Mouse (Mus musculus): ENCODE measurements around the gene Senp1.

DNA sequence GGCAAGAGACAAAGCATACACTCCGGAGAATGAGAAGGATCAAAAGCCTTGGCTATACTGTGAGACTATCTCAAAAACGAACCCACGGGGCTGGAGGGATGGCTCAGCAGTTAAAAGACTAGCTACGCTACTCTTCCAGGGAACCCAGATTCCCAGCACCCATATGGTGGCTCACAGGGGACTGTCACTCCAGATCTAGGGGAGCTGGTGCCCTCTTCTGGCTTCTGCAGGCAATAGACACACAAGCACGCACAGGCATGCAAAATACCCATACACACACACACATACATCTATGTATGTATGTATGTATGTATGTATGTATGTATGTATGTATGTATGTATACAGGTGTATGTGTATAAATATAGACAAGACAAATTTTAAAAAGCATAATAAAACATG lies 57.0 kb downstream of the Senp1 start:
- TF ChIP-seq POLR2A (IDR thresholded peaks at IDR 0.05; ENCODE audit: control insufficient read depth, extremely low read depth, insufficient read depth, low read length, poor library complexity) (no peak), CTCF (IDR thresholded peaks at IDR 0.05; ENCODE audit: borderline replicate concordance, control insufficient read depth, extremely low read depth, insufficient read depth, low read length, poor library complexity) (no peak)

Data from thymus, adult 2 months (tissue).